Mouse (Mus musculus) ovary, postnatal 10 days (tissue): ENCODE measurements at regions not wholly inside any gene's neighbourhood (a gene's known extent, or its start where the extent isn't known, plus 50 kb on each side); places are given as distances from the start of the nearest gene placed in this dataset.
"Not testable (repeated sequence)": the region's sequence is repeated elsewhere in the genome, so short reads cannot be mapped to it uniquely, and the experiment has no call there.

Source experiments
- DNase-seq: peaks from one replicate; pipeline ENCODE4 v3.0.0; 2022; ENCODE audit warnings: low spot score

- no peak for DNase-seq
Observed at GRCm38 (mm10) chr11:111961846-111962245, 820.2 kb upstream of the Sox9 start.

GRCm38 (mm10) chr11:111964066-111964465 is 818.0 kb upstream of the Sox9 start:
- no peak for DNase-seq

GRCm38 (mm10) chr11:111966401-111966800 is 815.6 kb upstream of the Sox9 start:
- DNase-seq = no peak

- DNase-seq = no peak
Observed at GRCm38 (mm10) chr11:111971001-111971400, 811.0 kb upstream of the Sox9 start.

GRCm38 (mm10) chr11:111978667-111979066 is 803.4 kb upstream of the Sox9 start:
- no peak for DNase-seq

- DNase-seq = no peak
Observed at GRCm38 (mm10) chr11:111996395-111996794, 785.6 kb upstream of the Sox9 start.

- DNase-seq = not testable (repeated sequence)
Observed at GRCm38 (mm10) chr11:112010848-112011247, 771.2 kb upstream of the Sox9 start.

- no peak for DNase-seq
Observed at GRCm38 (mm10) chr11:112017906-112018305, 764.1 kb upstream of the Sox9 start.

GRCm38 (mm10) chr11:112028031-112028430 is 754.0 kb upstream of the Sox9 start:
- no peak for DNase-seq

GRCm38 (mm10) chr11:112038741-112039140 is 743.3 kb upstream of the Sox9 start:
- DNase-seq = no peak

GRCm38 (mm10) chr11:112044455-112044854 is 737.6 kb upstream of the Sox9 start:
- no peak for DNase-seq

- DNase-seq = no peak
Observed at GRCm38 (mm10) chr11:112045353-112045752, 736.7 kb upstream of the Sox9 start.

GRCm38 (mm10) chr11:112050362-112050761 is 731.7 kb upstream of the Sox9 start:
- no peak for DNase-seq

GRCm38 (mm10) chr11:112055591-112055990 is 726.4 kb upstream of the Sox9 start:
- no peak for DNase-seq

- DNase-seq = no peak
Observed at GRCm38 (mm10) chr11:112067176-112067575, 714.8 kb upstream of the Sox9 start.

GRCm38 (mm10) chr11:112068821-112069220 is 713.2 kb upstream of the Sox9 start:
- no peak for DNase-seq

GRCm38 (mm10) chr11:112071571-112071970 is 710.5 kb upstream of the Sox9 start:
- DNase-seq = no peak

GRCm38 (mm10) chr11:112081386-112081785 is 700.6 kb upstream of the Sox9 start:
- DNase-seq = no peak

GRCm38 (mm10) chr11:112083019-112083418 is 699.0 kb upstream of the Sox9 start:
- DNase-seq = no peak

- DNase-seq = no peak
Observed at GRCm38 (mm10) chr11:112092168-112092567, 689.9 kb upstream of the Sox9 start.

GRCm38 (mm10) chr11:112095009-112095408 is 687.0 kb upstream of the Sox9 start:
- DNase-seq = no peak

GRCm38 (mm10) chr11:112098161-112098560 is 683.9 kb upstream of the Sox9 start:
- DNase-seq = no peak

- no peak for DNase-seq
Observed at GRCm38 (mm10) chr11:112103252-112103651, 678.8 kb upstream of the Sox9 start.

GRCm38 (mm10) chr11:112106891-112107290 is 675.1 kb upstream of the Sox9 start:
- DNase-seq = no peak

- DNase-seq = no peak
Observed at GRCm38 (mm10) chr11:112107314-112107713, 674.7 kb upstream of the Sox9 start.
